ENCODE assay signal across 30 mouse cellular contexts in genomic region chr3:108094146-108094545, GRCm38 (mm10). TPM values are rescaled to one million over a fixed set of nuclear protein-coding genes. Genes with fewer than 3 reads are reported as not detected.
DNase-seq lines count a peak whose midpoint lies in the region; ATAC-seq and TF ChIP-seq lines count a peak whose summit lies in the region.
"Had no signal": no experiment of that assay in that cellular context is flagged by ENCODE, and none has a peak within 500 bp of the region (broad histone marks: within the 10 kb centered on the region; RNA-seq: fewer than 3 reads in every experiment).

No protein-coding gene starts in this region.

- H3K9ac ChIP-seq in heart, embryonic 11.5 days (ENCODE audit: low read depth, low read length): 0 out of 2 replicates have a peak overlapping the region, but pooled peaks have one; percentile 2
- no peak overlapping the region for H3K9ac ChIP-seq in midbrain, embryonic 14.5 days (replicated peaks; ENCODE audit: low read length)
- no peak overlapping the region for H3K9ac ChIP-seq in midbrain, embryonic 16.5 days (ENCODE audit: low read depth, low read length)
- H3K9ac ChIP-seq in liver, embryonic 16.5 days (ENCODE audit: low read depth, low read length): peak overlapping the region; percentile 27
- H3K9ac ChIP-seq in intestine, embryonic 16.5 days (ENCODE audit: low read depth, low read length): no peak overlapping the region
- H3K9ac ChIP-seq: heart, embryonic 13.5 days; hindbrain, embryonic 14.5 days; neural tube, embryonic 12.5 days had no signal

- ATAC-seq in heart, embryonic 11.5 days (replicated peaks; ENCODE audit: insufficient number of reproducible peaks, low FRiP score, low TSS enrichment): no peak
- no peak for ATAC-seq in midbrain, embryonic 14.5 days (ENCODE audit: low FRiP score, low TSS enrichment)
- no peak for ATAC-seq in midbrain, embryonic 16.5 days
- no peak for ATAC-seq in liver, embryonic 16.5 days (ENCODE audit: low read depth)
- no peak for ATAC-seq in intestine, embryonic 16.5 days
- ATAC-seq: activated CD4-positive, CD25-positive, alpha-beta regulatory T cell, adult 4 months; forebrain, embryonic 16.5 days; lung, postnatal 0 days had no signal

- no peak overlapping the region for H3K4me3 ChIP-seq in heart, embryonic 11.5 days (ENCODE audit: low read depth, low read length)
- H3K4me3 ChIP-seq in midbrain, embryonic 14.5 days (replicated peaks; ENCODE audit: low read depth, low read length): no peak overlapping the region
- H3K4me3 ChIP-seq in midbrain, embryonic 16.5 days (ENCODE audit: low read depth, low read length): no peak overlapping the region
- H3K4me3 ChIP-seq in liver, embryonic 16.5 days (ENCODE audit: low read depth, low read length): no peak overlapping the region
- no peak overlapping the region for H3K4me3 ChIP-seq in intestine, embryonic 16.5 days (ENCODE audit: low read length)
- H3K4me3 ChIP-seq in lung, adult 2 months (replicated peaks; ENCODE audit: extremely low read depth, low read depth, low read length): no peak overlapping the region
- H3K4me3 ChIP-seq: forebrain, embryonic 10.5 days; heart, embryonic 13.5 days; limb, embryonic 10.5 days; neural tube, embryonic 12.5 days had no signal

- intact Hi-C loops in heart, postnatal 25 days (cut with DNase I): no loop called here

- no peak for TF ChIP-seq CTCF in lung, adult 2 months (IDR thresholded peaks at IDR 0.05; ENCODE audit: insufficient read depth, low read length)

- WGBS in heart, embryonic 11.5 days (ENCODE audit: insufficient replicate concordance): 60% methylated on average over 1 of the region's 1 CpGs
- 62% methylated on average over 1 of the region's 1 CpGs for WGBS in midbrain, embryonic 14.5 days
- 55% methylated on average over 1 of the region's 1 CpGs for WGBS in midbrain, embryonic 16.5 days
- 76% methylated on average over 1 of the region's 1 CpGs for WGBS in liver, embryonic 16.5 days (ENCODE audit: insufficient replicate concordance)
- 90% methylated on average over 1 of the region's 1 CpGs for WGBS in intestine, embryonic 16.5 days
- 81% methylated on average over 1 of the region's 1 CpGs for WGBS in lung, adult 2 months

- H3K27me3 ChIP-seq in heart, embryonic 11.5 days (ENCODE audit: control insufficient read depth, insufficient read depth, low read length): no peaks in the 10 kb centered on the region
- no peaks in the 10 kb centered on the region for H3K27me3 ChIP-seq in midbrain, embryonic 14.5 days (ENCODE audit: control insufficient read depth, insufficient read depth, low read length)
- H3K27me3 ChIP-seq in midbrain, embryonic 16.5 days (ENCODE audit: control insufficient read depth, insufficient read depth, low read depth, low read length): no peaks in the 10 kb centered on the region
- no peaks in the 10 kb centered on the region for H3K27me3 ChIP-seq in liver, embryonic 16.5 days (ENCODE audit: control insufficient read depth, insufficient read depth, low read depth, low read length)
- no peaks in the 10 kb centered on the region for H3K27me3 ChIP-seq in intestine, embryonic 16.5 days (replicated peaks; ENCODE audit: control insufficient read depth, insufficient read depth, low read length)
- H3K27me3 ChIP-seq: CH12.LX; heart, embryonic 13.5 days; neural tube, embryonic 12.5 days had no signal

- no peak for DNase-seq in heart, postnatal 25 days (ENCODE audit: low spot score)
- DNase-seq in midbrain, embryonic 14.5 days: peak; percentile 55
- no peak for DNase-seq in lung, adult 2 months
- DNase-seq: B cell, adult 2 months; cerebellum, adult 18-20 months; cerebellum, postnatal 14 days; gastrocnemius, postnatal 10 days; heart, adult 11 months; heart, postnatal 36 days; kidney, adult 9 months; kidney, postnatal 14 days; thymus, adult 2 months had no signal

- peaks cover 9% of the 10 kb centered on the region; the same call in 1 of the 2 replicates for H3K4me1 ChIP-seq in heart, embryonic 11.5 days (ENCODE audit: control insufficient read depth, insufficient read depth, low read length)
- no peaks in the 10 kb centered on the region for H3K4me1 ChIP-seq in midbrain, embryonic 14.5 days (ENCODE audit: control insufficient read depth, insufficient read depth, low read length)
- H3K4me1 ChIP-seq in midbrain, embryonic 16.5 days (ENCODE audit: control insufficient read depth, insufficient read depth, low read length): no peaks in the 10 kb centered on the region
- peaks cover 68% of the 10 kb centered on the region for H3K4me1 ChIP-seq in liver, embryonic 16.5 days (ENCODE audit: control insufficient read depth, low read depth, low read length)
- peaks cover 7% of the 10 kb centered on the region; the same call in 1 of the 2 replicates for H3K4me1 ChIP-seq in intestine, embryonic 16.5 days (ENCODE audit: control insufficient read depth, insufficient read depth, low read length)
- H3K4me1 ChIP-seq in lung, adult 2 months (ENCODE audit: control insufficient read depth, insufficient read depth, low read length): no peaks in the 10 kb centered on the region
- H3K4me1 ChIP-seq: neural tube, embryonic 12.5 days had no signal

- no peak for TF ChIP-seq POLR2A in lung, adult 2 months (IDR thresholded peaks at IDR 0.05; ENCODE audit: borderline replicate concordance, extremely low read depth, low read depth, low read length)

- no peak overlapping the region for H3K27ac ChIP-seq in heart, embryonic 11.5 days (ENCODE audit: low read depth, low read length)
- H3K27ac ChIP-seq in midbrain, embryonic 14.5 days (replicated peaks; ENCODE audit: low read depth, low read length): no peak overlapping the region
- H3K27ac ChIP-seq in midbrain, embryonic 16.5 days (ENCODE audit: low read length): no peak overlapping the region
- peak overlapping the region; percentile 43 for H3K27ac ChIP-seq in liver, embryonic 16.5 days (ENCODE audit: low read length)
- no peak overlapping the region for H3K27ac ChIP-seq in intestine, embryonic 16.5 days (ENCODE audit: low read length)
- H3K27ac ChIP-seq: forebrain, embryonic 10.5 days; heart, embryonic 13.5 days; hindbrain, embryonic 14.5 days; limb, embryonic 10.5 days; macrophage; neural tube, embryonic 12.5 days; stomach, postnatal 0 days had no signal

- no peaks in the 10 kb centered on the region for H3K9me3 ChIP-seq in heart, embryonic 11.5 days (replicated peaks; ENCODE audit: control insufficient read depth, low read length)
- no peaks in the 10 kb centered on the region for H3K9me3 ChIP-seq in midbrain, embryonic 14.5 days (ENCODE audit: control insufficient read depth, low read length)
- no peaks in the 10 kb centered on the region for H3K9me3 ChIP-seq in midbrain, embryonic 16.5 days (replicated peaks; ENCODE audit: control insufficient read depth, low read length, poor library complexity, severe bottlenecking)
- no peaks in the 10 kb centered on the region for H3K9me3 ChIP-seq in liver, embryonic 16.5 days (replicated peaks; ENCODE audit: control insufficient read depth, low read length)
- no peaks in the 10 kb centered on the region for H3K9me3 ChIP-seq in intestine, embryonic 16.5 days (ENCODE audit: control insufficient read depth, low read length)
- H3K9me3 ChIP-seq: forebrain, embryonic 10.5 days; G1E; heart, embryonic 13.5 days; limb, embryonic 10.5 days; neural tube, embryonic 12.5 days had no signal

- no peak overlapping the region for H3K4me2 ChIP-seq in heart, embryonic 11.5 days
- no peak overlapping the region for H3K4me2 ChIP-seq in midbrain, embryonic 14.5 days (ENCODE audit: low read length)
- no peak overlapping the region for H3K4me2 ChIP-seq in midbrain, embryonic 16.5 days (ENCODE audit: low read length)
- no peak overlapping the region for H3K4me2 ChIP-seq in liver, embryonic 16.5 days (ENCODE audit: low read depth, low read length)
- H3K4me2 ChIP-seq in intestine, embryonic 16.5 days (ENCODE audit: low read depth, low read length): no peak overlapping the region
- H3K4me2 ChIP-seq: heart, embryonic 13.5 days; hindbrain, embryonic 14.5 days; neural tube, embryonic 12.5 days had no signal

- H3K36me3 ChIP-seq in heart, embryonic 11.5 days (ENCODE audit: control insufficient read depth, insufficient read depth, low read length): no peaks in the 10 kb centered on the region
- H3K36me3 ChIP-seq in midbrain, embryonic 14.5 days (ENCODE audit: control insufficient read depth, insufficient read depth, low read length): no peaks in the 10 kb centered on the region
- no peaks in the 10 kb centered on the region for H3K36me3 ChIP-seq in midbrain, embryonic 16.5 days (ENCODE audit: control insufficient read depth, insufficient read depth, low read length)
- H3K36me3 ChIP-seq in liver, embryonic 16.5 days (ENCODE audit: control insufficient read depth, insufficient read depth): no peaks in the 10 kb centered on the region
- no peaks in the 10 kb centered on the region for H3K36me3 ChIP-seq in intestine, embryonic 16.5 days (ENCODE audit: control insufficient read depth, insufficient read depth, low read length)
- H3K36me3 ChIP-seq: forebrain, embryonic 10.5 days; heart, embryonic 13.5 days; limb, embryonic 10.5 days; neural tube, embryonic 12.5 days had no signal

RNA-seq across cellular contexts. Expression of gene Gnat2, which starts 1.6 kb away (rescaled TPM):
- 1.1 and 1.3 TPM in 2 replicates for polyA plus RNA-seq in heart, embryonic 11.5 days (2014; fragmentation: Nextera tagmentation; extraction: Ambion mirVana)
- not detected for total RNA-seq in heart, postnatal 25 days (2021)
- polyA plus RNA-seq in midbrain, embryonic 14.5 days (2014; fragmentation: Nextera tagmentation; extraction: Ambion mirVana): 0.13 and 0.30 TPM in 2 replicates
- 0.15 and 0.19 TPM in 2 replicates for polyA plus RNA-seq in midbrain, embryonic 16.5 days (2015; fragmentation: Nextera tagmentation; extraction: Ambion mirVana)
- polyA plus RNA-seq in liver, embryonic 16.5 days (2015; fragmentation: Nextera tagmentation; extraction: Ambion mirVana): 3.8 and 4.1 TPM in 2 replicates
- 1.9 and 2.7 TPM in 2 replicates for polyA plus RNA-seq in intestine, embryonic 16.5 days (2015; fragmentation: Nextera tagmentation; extraction: Ambion mirVana)
- 0.24 TPM in 1 of 2 replicates, not detected in the other for polyA plus RNA-seq in lung, adult 2 months (2012; rRNA removed)
- total RNA-seq: heart, postnatal 36 days; layer of hippocampus, adult 18-20 months; layer of hippocampus, postnatal 14 days had no signal
- polyA plus RNA-seq: activated CD4-positive, CD25-positive, alpha-beta regulatory T cell, adult 4 months; macrophage had no signal

RNA-seq across cellular contexts. Expression of gene Ampd2, which starts 7.7 kb away (rescaled TPM):
- polyA plus RNA-seq in heart, embryonic 11.5 days (2014; fragmentation: Nextera tagmentation; extraction: Ambion mirVana): 30.6 and 32.1 TPM in 2 replicates
- total RNA-seq in heart, postnatal 25 days (2021): 1 to 10 TPM; 4.7 to 6.2 TPM
- 45.9 and 53.3 TPM in 2 replicates for polyA plus RNA-seq in midbrain, embryonic 14.5 days (2014; fragmentation: Nextera tagmentation; extraction: Ambion mirVana)
- 71.2 and 72.4 TPM in 2 replicates for polyA plus RNA-seq in midbrain, embryonic 16.5 days (2015; fragmentation: Nextera tagmentation; extraction: Ambion mirVana)
- polyA plus RNA-seq in liver, embryonic 16.5 days (2015; fragmentation: Nextera tagmentation; extraction: Ambion mirVana): 76.4 and 79.6 TPM in 2 replicates
- 46.9 and 48.9 TPM in 2 replicates for polyA plus RNA-seq in intestine, embryonic 16.5 days (2015; fragmentation: Nextera tagmentation; extraction: Ambion mirVana)
- 77.5 and 84.7 TPM in 2 replicates for polyA plus RNA-seq in lung, adult 2 months (2012; rRNA removed)

RNA-seq across cellular contexts. Expression of gene Gstm4, which starts 49.5 kb away (rescaled TPM):
- 14.7 and 17.7 TPM in 2 replicates for polyA plus RNA-seq in heart, embryonic 11.5 days (2014; fragmentation: Nextera tagmentation; extraction: Ambion mirVana)
- 10 to 100 TPM; 10.9 TPM for total RNA-seq in heart, postnatal 25 days (2021)
- 16.0 and 17.5 TPM in 2 replicates for polyA plus RNA-seq in midbrain, embryonic 14.5 days (2014; fragmentation: Nextera tagmentation; extraction: Ambion mirVana)
- polyA plus RNA-seq in midbrain, embryonic 16.5 days (2015; fragmentation: Nextera tagmentation; extraction: Ambion mirVana): 22.2 and 23.1 TPM in 2 replicates
- polyA plus RNA-seq in liver, embryonic 16.5 days (2015; fragmentation: Nextera tagmentation; extraction: Ambion mirVana): 16.8 and 17.0 TPM in 2 replicates
- polyA plus RNA-seq in intestine, embryonic 16.5 days (2015; fragmentation: Nextera tagmentation; extraction: Ambion mirVana): 47.9 and 49.2 TPM in 2 replicates
- 11.7 and 17.9 TPM in 2 replicates for polyA plus RNA-seq in lung, adult 2 months (2012; rRNA removed)
- total RNA-seq: G1E had no signal
- polyA plus RNA-seq: G1E had no signal

RNA-seq across cellular contexts. Expression of gene Gnai3, which starts 51.8 kb away (rescaled TPM):
- 91.3 and 102 TPM in 2 replicates for polyA plus RNA-seq in heart, embryonic 11.5 days (2014; fragmentation: Nextera tagmentation; extraction: Ambion mirVana)
- total RNA-seq in heart, postnatal 25 days (2021): 10 to 100 TPM; 18.5 to 21.3 TPM
- polyA plus RNA-seq in midbrain, embryonic 14.5 days (2014; fragmentation: Nextera tagmentation; extraction: Ambion mirVana): 107 and 150 TPM in 2 replicates
- polyA plus RNA-seq in midbrain, embryonic 16.5 days (2015; fragmentation: Nextera tagmentation; extraction: Ambion mirVana): 115 and 125 TPM in 2 replicates
- polyA plus RNA-seq in liver, embryonic 16.5 days (2015; fragmentation: Nextera tagmentation; extraction: Ambion mirVana): 69.9 and 73.7 TPM in 2 replicates
- polyA plus RNA-seq in intestine, embryonic 16.5 days (2015; fragmentation: Nextera tagmentation; extraction: Ambion mirVana): 168 and 170 TPM in 2 replicates
- polyA plus RNA-seq in lung, adult 2 months (2012; rRNA removed): 15.9 and 29.5 TPM in 2 replicates

Comparison
In these comparisons a context has a peak if more than half of its experiments do, and no peak if none do; other contexts are left out.
1. H3K9ac ChIP-seq: peak in heart, embryonic 11.5 days (single experiment) and liver, embryonic 16.5 days (single experiment); none in midbrain, embryonic 14.5 days (single experiment), midbrain, embryonic 16.5 days (single experiment) and intestine, embryonic 16.5 days (single experiment).